Mouse (Mus musculus) embryonic fibroblast, embryonic 13.5 days (primary cell): ENCODE data around the gene Fcnb. TPM values are rescaled to one million over a fixed set of nuclear protein-coding genes. Genes with fewer than 3 reads are reported as not detected.

Experiments
- H3K27ac ChIP-seq: 2 replicates; pipeline ENCODE4 v1.5.1; 2012; ENCODE audit warnings: low read length, control low read depth, inconsistent platforms; ENCODE audit not compliant: insufficient read depth
- H3K4me1 ChIP-seq: 2 replicates; pipeline ENCODE4 v1.6.1; 2011; ENCODE audit warnings: low read length; ENCODE audit not compliant: control insufficient read depth, insufficient read depth
- H3K4me3 ChIP-seq: 2 replicates; pipeline ENCODE4 v1.5.1; 2011; ENCODE audit warnings: mild to moderate bottlenecking, control low read depth, low read length; ENCODE audit not compliant: insufficient read depth
- CTCF ChIP-seq: IDR thresholded peaks from 2 replicates; pipeline ENCODE4 v1.5.1; 2011; ENCODE audit warnings: mild to moderate bottlenecking, control low read depth, low read length, moderate library complexity, borderline replicate concordance; ENCODE audit not compliant: insufficient read depth
- POLR2A ChIP-seq: IDR thresholded peaks from 2 replicates; pipeline ENCODE4 v1.6.1; 2011; ENCODE audit warnings: low read depth, mild to moderate bottlenecking, control low read depth, low read length, moderate library complexity
- polyA plus RNA-seq: library from polyadenylated mRNA; stranded (reverse); fragments of >200 nt; gene quantifications from 2 replicates; pipeline ENCODE4 v1.2.4, GENCODE M21; 2011; ENCODE audit warnings: low read depth; ENCODE audit not compliant: missing spikeins, insufficient read length

Fcnb gene
- polyA plus RNA-seq, 1 experiment, result not detected

GRCm38 (mm10) chr2:28034011-28034710 is 50.5 kb downstream of the Fcnb start:
- no peak overlapping the region for H3K27ac ChIP-seq
- H3K4me3 ChIP-seq, result no peak overlapping the region
- H3K4me1 ChIP-seq, result no peaks in the 10 kb centered on the region
- TF ChIP-seq CTCF (no peak), POLR2A (no peak)

DNA sequence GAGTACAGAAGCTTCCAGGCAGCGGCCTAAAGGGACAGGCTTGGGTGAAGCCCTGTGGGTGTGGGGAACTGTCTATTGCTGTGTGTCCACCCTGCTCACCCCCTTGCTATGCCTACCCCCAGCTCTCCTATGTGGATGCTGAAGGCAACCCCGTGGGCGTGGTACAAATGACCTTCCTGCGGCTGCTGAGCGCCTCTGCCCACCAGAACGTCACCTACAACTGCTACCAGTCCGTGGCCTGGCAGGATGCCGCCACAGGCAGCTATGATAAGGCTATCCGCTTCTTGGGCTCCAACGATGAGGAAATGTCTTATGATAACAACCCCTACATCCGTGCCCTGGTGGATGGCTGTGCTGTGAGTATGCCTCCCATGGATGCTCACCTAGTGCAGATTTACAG is 52.2 kb downstream of the Fcnb start:
- TF ChIP-seq POLR2A (no peak), CTCF (no peak)
- Histone ChIP-seq H3K27ac (no peak overlapping the region), H3K4me3 (no peak overlapping the region), H3K4me1 (no peaks in the 10 kb centered on the region)

DNA sequence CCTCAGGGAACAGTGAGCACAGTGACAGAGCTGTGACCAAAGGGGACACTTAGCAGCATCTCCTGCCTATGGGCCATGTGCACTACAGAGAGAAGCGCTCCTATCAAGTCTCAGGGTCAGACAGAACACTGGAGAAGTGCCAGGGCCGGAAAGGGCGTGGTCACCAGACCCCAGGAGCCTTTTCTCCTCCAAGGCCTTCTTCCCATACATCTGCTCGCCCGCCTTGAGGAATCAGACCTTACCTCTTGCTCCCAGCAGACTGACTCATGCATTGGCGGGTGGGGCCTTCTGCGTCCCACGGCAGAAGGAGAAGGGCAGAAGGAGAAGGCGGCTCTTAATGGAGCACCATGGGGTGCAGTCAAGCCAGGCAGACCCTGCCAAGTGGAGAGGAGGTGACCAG is 52.8 kb downstream of the Fcnb start:
- TF ChIP-seq CTCF (no peak), POLR2A (no peak)
- Histone ChIP-seq H3K27ac (peak overlapping the region; percentile 11; the same call in 1 of the 2 replicates), H3K4me3 (no peak overlapping the region), H3K4me1 (no peaks in the 10 kb centered on the region)

Other genes with a start within 250 kb of the Fcnb start
- gene Col5a1, start 198.5 kb downstream of the Fcnb start, polyA plus RNA-seq, result 997 and 1,013 TPM in 2 replicates
- gene Olfm1, start 108.1 kb upstream of the Fcnb start, polyA plus RNA-seq, result 16.6 and 19.6 TPM in 2 replicates